Mouse (Mus musculus): ENCODE data around the gene Plxna4.

Plxna4 gene

GRCm38 (mm10) chr6:32479193-32479758 lies 108.7 kb downstream of the Plxna4 start:
- in situ Hi-C loops (cut with MboI; ENCODE audit: unreplicated experiment in 2 of 2), result no loop called here

- in situ Hi-C loops (cut with MboI; ENCODE audit: unreplicated experiment in 2 of 2), result no loop called here
These were observed 112.0 kb downstream of the Plxna4 start for GRCm38 (mm10) chr6:32475958-32476357.

- in situ Hi-C loops (cut with MboI; ENCODE audit: unreplicated experiment in 2 of 2), result no loop called here
These were observed 115.9 kb downstream of the Plxna4 start for GRCm38 (mm10) chr6:32472062-32472461.

GRCm38 (mm10) chr6:32471639-32472038 lies 116.4 kb downstream of the Plxna4 start:
- in situ Hi-C loops (cut with MboI; ENCODE audit: unreplicated experiment in 2 of 2), result no loop called here

GRCm38 (mm10) chr6:32469196-32469595 lies 118.8 kb downstream of the Plxna4 start:
- in situ Hi-C loops (cut with MboI; ENCODE audit: unreplicated experiment in 2 of 2), result no loop called here

GRCm38 (mm10) chr6:32465129-32465528 lies 122.9 kb downstream of the Plxna4 start:
- in situ Hi-C loops (cut with MboI; ENCODE audit: unreplicated experiment in 2 of 2), result no loop called here

- in situ Hi-C loops (cut with MboI; ENCODE audit: unreplicated experiment in 2 of 2), result no loop called here
These were observed 123.4 kb downstream of the Plxna4 start for GRCm38 (mm10) chr6:32464637-32465036.

- in situ Hi-C loops (cut with MboI; ENCODE audit: unreplicated experiment in 2 of 2), result no loop called here
These were observed 123.9 kb downstream of the Plxna4 start for GRCm38 (mm10) chr6:32464046-32464445.

GRCm38 (mm10) chr6:32460400-32460799 lies 127.6 kb downstream of the Plxna4 start:
- in situ Hi-C loops (cut with MboI; ENCODE audit: unreplicated experiment in 2 of 2), result no loop called here

- in situ Hi-C loops (cut with MboI; ENCODE audit: unreplicated experiment in 2 of 2), result no loop called here
These were observed 131.4 kb downstream of the Plxna4 start for GRCm38 (mm10) chr6:32456641-32457040.

GRCm38 (mm10) chr6:32451851-32452250 lies 136.1 kb downstream of the Plxna4 start:
- in situ Hi-C loops (cut with MboI; ENCODE audit: unreplicated experiment in 2 of 2), result no loop called here

GRCm38 (mm10) chr6:32449237-32449963 lies 138.6 kb downstream of the Plxna4 start:
- in situ Hi-C loops (cut with MboI; ENCODE audit: unreplicated experiment in 2 of 2), result no loop called here

- in situ Hi-C loops (cut with MboI; ENCODE audit: unreplicated experiment in 2 of 2), result no loop called here
These were observed 139.2 kb downstream of the Plxna4 start for GRCm38 (mm10) chr6:32448787-32449186.

GRCm38 (mm10) chr6:32446276-32446675 lies 141.7 kb downstream of the Plxna4 start:
- in situ Hi-C loops (cut with MboI; ENCODE audit: unreplicated experiment in 2 of 2), result no loop called here

- in situ Hi-C loops (cut with MboI; ENCODE audit: unreplicated experiment in 2 of 2), result no loop called here
These were observed 142.7 kb downstream of the Plxna4 start for GRCm38 (mm10) chr6:32445246-32445645.

- in situ Hi-C loops (cut with MboI; ENCODE audit: unreplicated experiment in 2 of 2), result no loop called here
These were observed 143.6 kb downstream of the Plxna4 start for GRCm38 (mm10) chr6:32444393-32444792.

- in situ Hi-C loops (cut with MboI; ENCODE audit: unreplicated experiment in 2 of 2), result no loop called here
These were observed 144.3 kb downstream of the Plxna4 start for GRCm38 (mm10) chr6:32443679-32444078.

- in situ Hi-C loops (cut with MboI; ENCODE audit: unreplicated experiment in 2 of 2), result no loop called here
These were observed 148.6 kb downstream of the Plxna4 start for GRCm38 (mm10) chr6:32439434-32439833.

GRCm38 (mm10) chr6:32437219-32437618 lies 150.8 kb downstream of the Plxna4 start:
- in situ Hi-C loops (cut with MboI; ENCODE audit: unreplicated experiment in 2 of 2), result no loop called here

GRCm38 (mm10) chr6:32423124-32423523 lies 164.9 kb downstream of the Plxna4 start:
- in situ Hi-C loops (cut with MboI; ENCODE audit: unreplicated experiment in 2 of 2), result no loop called here

- in situ Hi-C loops (cut with MboI; ENCODE audit: unreplicated experiment in 2 of 2), result no loop called here
These were observed 167.4 kb downstream of the Plxna4 start for GRCm38 (mm10) chr6:32420610-32421009.

GRCm38 (mm10) chr6:32417351-32417750 lies 170.6 kb downstream of the Plxna4 start:
- in situ Hi-C loops (cut with MboI; ENCODE audit: unreplicated experiment in 2 of 2), result no loop called here

All from v-Abl transformed pro-B cells (cell line).